Mouse (Mus musculus): ENCODE results near the gene Mcf2. TPM values are rescaled to one million over a fixed set of nuclear protein-coding genes. Genes with fewer than 3 reads are reported as not detected.

Mcf2 gene
- 0.05 and 0.28 TPM in 2 replicates for polyA plus RNA-seq (2016; fragmentation: Nextera tagmentation; extraction: Ambion mirVana)

GRCm38 (mm10) chrX:60178744-60179458 is at the start of gene Mcf2:
Gene Mcf2, minus strand, starts transcription at chrX:60179089.
- H3K9ac ChIP-seq = 0 out of 2 replicates have a peak within 1 kb of the TSS, but pooled peaks have one; percentile 34
- WGBS = 16% methylated on average over 27 of the region's 28 CpGs

GRCm38 (mm10) chrX:60187726-60188125 is 8.8 kb upstream of the Mcf2 start:
- no peak overlapping the region for H3K27ac ChIP-seq (ENCODE audit: poor library complexity, severe bottlenecking)
- no peak for ATAC-seq (ENCODE audit: insufficient number of reproducible peaks, low FRiP score)
- no peak overlapping the region for H3K4me2 ChIP-seq
- H3K27me3 ChIP-seq (replicated peaks) = no peaks in the 10 kb centered on the region
- 17% methylated on average over 1 of the region's 1 CpGs for WGBS
- no peak overlapping the region for H3K9ac ChIP-seq
- no peaks in the 10 kb centered on the region for H3K36me3 ChIP-seq
- H3K9me3 ChIP-seq (replicated peaks) = no peaks in the 10 kb centered on the region
- no peaks in the 10 kb centered on the region for H3K4me1 ChIP-seq (replicated peaks)
- no peak overlapping the region for H3K4me3 ChIP-seq

More at GRCm38 (mm10) chrX:60178744-60179458, at the start of gene Mcf2:
- H3K9me3 ChIP-seq (replicated peaks) = no peaks in the 10 kb centered on the region
- H3K27ac ChIP-seq (ENCODE audit: poor library complexity, severe bottlenecking) = no peak within 1 kb of the TSS
- 0 out of 2 replicates have a peak, but pooled peaks have one; percentile 39 for ATAC-seq (ENCODE audit: insufficient number of reproducible peaks, low FRiP score)
- no peaks in the 10 kb centered on the region for H3K36me3 ChIP-seq
- peak within 1 kb of the TSS; percentile 91 for H3K4me2 ChIP-seq
- 0 out of 2 replicates have a peak, but pooled peaks cover 2% of the 10 kb centered on the region for H3K4me1 ChIP-seq (replicated peaks)
- peak within 1 kb of the TSS; percentile 45 for H3K4me3 ChIP-seq
- peaks cover 14% of the 10 kb centered on the region for H3K27me3 ChIP-seq (replicated peaks)

GRCm38 (mm10) chrX:60182611-60183010 is 3.7 kb upstream of the Mcf2 start:
- Histone ChIP-seq H3K27ac (ENCODE audit: poor library complexity, severe bottlenecking) (no peak overlapping the region), H3K9ac (no peak overlapping the region), H3K4me2 (no peak overlapping the region), H3K9me3 (replicated peaks) (no peaks in the 10 kb centered on the region), H3K36me3 (no peaks in the 10 kb centered on the region), H3K27me3 (replicated peaks) (peaks cover 12% of the 10 kb centered on the region), H3K4me1 (replicated peaks) (0 out of 2 replicates have a peak, but pooled peaks cover 2% of the 10 kb centered on the region), H3K4me3 (no peak overlapping the region)
- no peak for ATAC-seq (ENCODE audit: insufficient number of reproducible peaks, low FRiP score)
- WGBS = 51% methylated on average over 3 of the region's 3 CpGs

- H3K4me2 ChIP-seq = peak overlapping the region; percentile 91
- 0 out of 2 replicates have a peak overlapping the region, but pooled peaks have one; percentile 34 for H3K9ac ChIP-seq
- no peaks in the 10 kb centered on the region for H3K9me3 ChIP-seq (replicated peaks)
- H3K4me3 ChIP-seq = peak overlapping the region; percentile 45
- no peak for ATAC-seq (ENCODE audit: insufficient number of reproducible peaks, low FRiP score)
- H3K4me1 ChIP-seq (replicated peaks) = 0 out of 2 replicates have a peak, but pooled peaks cover 2% of the 10 kb centered on the region
- WGBS = 7% methylated on average over 19 of the region's 19 CpGs
- no peak overlapping the region for H3K27ac ChIP-seq (ENCODE audit: poor library complexity, severe bottlenecking)
- H3K36me3 ChIP-seq = no peaks in the 10 kb centered on the region
- peaks cover 14% of the 10 kb centered on the region for H3K27me3 ChIP-seq (replicated peaks)
Measured at GRCm38 (mm10) chrX:60178025-60178743, 705 bp downstream of the Mcf2 start.

GRCm38 (mm10) chrX:60170106-60170505 is 8.8 kb downstream of the Mcf2 start:
- Histone ChIP-seq H3K4me3 (no peak overlapping the region), H3K9ac (no peak overlapping the region), H3K27ac (ENCODE audit: poor library complexity, severe bottlenecking) (no peak overlapping the region), H3K36me3 (no peaks in the 10 kb centered on the region), H3K9me3 (replicated peaks) (no peaks in the 10 kb centered on the region), H3K4me1 (replicated peaks) (no peaks in the 10 kb centered on the region), H3K4me2 (no peak overlapping the region), H3K27me3 (replicated peaks) (no peaks in the 10 kb centered on the region)
- ATAC-seq (ENCODE audit: insufficient number of reproducible peaks, low FRiP score) = no peak
- 78% methylated on average over 5 of the region's 5 CpGs for WGBS

GRCm38 (mm10) chrX:60169511-60169910 is 9.4 kb downstream of the Mcf2 start:
- no peak for ATAC-seq (ENCODE audit: insufficient number of reproducible peaks, low FRiP score)
- Histone ChIP-seq H3K36me3 (no peaks in the 10 kb centered on the region), H3K9me3 (replicated peaks) (no peaks in the 10 kb centered on the region), H3K4me1 (replicated peaks) (no peaks in the 10 kb centered on the region), H3K27ac (ENCODE audit: poor library complexity, severe bottlenecking) (no peak overlapping the region), H3K4me3 (no peak overlapping the region), H3K27me3 (replicated peaks) (no peaks in the 10 kb centered on the region), H3K9ac (no peak overlapping the region), H3K4me2 (no peak overlapping the region)
- 63% methylated on average over 2 of the region's 2 CpGs for WGBS

- no peak overlapping the region for H3K4me3 ChIP-seq
- no peaks in the 10 kb centered on the region for H3K36me3 ChIP-seq
- H3K4me2 ChIP-seq = no peak overlapping the region
- no peaks in the 10 kb centered on the region for H3K4me1 ChIP-seq (replicated peaks)
- no peak overlapping the region for H3K27ac ChIP-seq (ENCODE audit: poor library complexity, severe bottlenecking)
- H3K27me3 ChIP-seq (replicated peaks) = no peaks in the 10 kb centered on the region
- WGBS = 63% methylated on average over 2 of the region's 2 CpGs
- ATAC-seq (ENCODE audit: insufficient number of reproducible peaks, low FRiP score) = no peak
- no peak overlapping the region for H3K9ac ChIP-seq
- no peaks in the 10 kb centered on the region for H3K9me3 ChIP-seq (replicated peaks)
Measured at GRCm38 (mm10) chrX:60168796-60169195, 10.1 kb downstream of the Mcf2 start.

- no peaks in the 10 kb centered on the region for H3K9me3 ChIP-seq (replicated peaks)
- H3K4me2 ChIP-seq = peak overlapping the region; percentile 51
- H3K4me3 ChIP-seq = peak overlapping the region; percentile 35
- no peaks in the 10 kb centered on the region for H3K36me3 ChIP-seq
- H3K9ac ChIP-seq = no peak overlapping the region
- H3K4me1 ChIP-seq (replicated peaks) = no peaks in the 10 kb centered on the region
- H3K27ac ChIP-seq (ENCODE audit: poor library complexity, severe bottlenecking) = no peak overlapping the region
- ATAC-seq (ENCODE audit: insufficient number of reproducible peaks, low FRiP score) = no peak
- H3K27me3 ChIP-seq (replicated peaks) = no peaks in the 10 kb centered on the region
- WGBS = 15% methylated on average over 13 of the region's 13 CpGs
Measured at GRCm38 (mm10) chrX:60147268-60147974, 31.5 kb downstream of the Mcf2 start.

- no peaks in the 10 kb centered on the region for H3K27me3 ChIP-seq (replicated peaks)
- no peak overlapping the region for H3K4me3 ChIP-seq
- ATAC-seq (ENCODE audit: insufficient number of reproducible peaks, low FRiP score) = no peak
- no peak overlapping the region for H3K9ac ChIP-seq
- no peak overlapping the region for H3K27ac ChIP-seq (ENCODE audit: poor library complexity, severe bottlenecking)
- H3K36me3 ChIP-seq = no peaks in the 10 kb centered on the region
- 74% methylated on average over 1 of the region's 1 CpGs for WGBS
- H3K9me3 ChIP-seq (replicated peaks) = no peaks in the 10 kb centered on the region
- H3K4me2 ChIP-seq = no peak overlapping the region
- H3K4me1 ChIP-seq (replicated peaks) = no peaks in the 10 kb centered on the region
Measured at GRCm38 (mm10) chrX:60075359-60075758, 103.5 kb downstream of the Mcf2 start.

GRCm38 (mm10) chrX:60055185-60055584 is 123.7 kb downstream of the Mcf2 start:
- Histone ChIP-seq H3K4me3 (no peak overlapping the region), H3K9ac (no peak overlapping the region), H3K4me2 (no peak overlapping the region), H3K4me1 (replicated peaks) (no peaks in the 10 kb centered on the region), H3K27me3 (replicated peaks) (no peaks in the 10 kb centered on the region), H3K9me3 (replicated peaks) (no peaks in the 10 kb centered on the region), H3K27ac (ENCODE audit: poor library complexity, severe bottlenecking) (no peak overlapping the region), H3K36me3 (no peaks in the 10 kb centered on the region)
- ATAC-seq (ENCODE audit: insufficient number of reproducible peaks, low FRiP score) = no peak
- 73% methylated on average over 9 of the region's 9 CpGs for WGBS

- no peaks in the 10 kb centered on the region for H3K4me1 ChIP-seq (replicated peaks)
- 82% methylated on average over 1 of the region's 1 CpGs for WGBS
- ATAC-seq (ENCODE audit: insufficient number of reproducible peaks, low FRiP score) = no peak
- H3K9ac ChIP-seq = no peak overlapping the region
- H3K9me3 ChIP-seq (replicated peaks) = no peaks in the 10 kb centered on the region
- no peak overlapping the region for H3K27ac ChIP-seq (ENCODE audit: poor library complexity, severe bottlenecking)
- H3K27me3 ChIP-seq (replicated peaks) = no peaks in the 10 kb centered on the region
- H3K4me3 ChIP-seq = no peak overlapping the region
- H3K36me3 ChIP-seq = no peaks in the 10 kb centered on the region
- no peak overlapping the region for H3K4me2 ChIP-seq
Measured at GRCm38 (mm10) chrX:60054745-60055144, 124.1 kb downstream of the Mcf2 start.
